Mouse (Mus musculus) kidney, postnatal 10 days (tissue): ENCODE results near the gene Cfap298.
A peak's percentile ranks its signal among the peaks of the same experiment; 100 is the strongest.

Experiments used
- DNase-seq: peaks from one replicate; pipeline ENCODE4 v3.0.0; 2021; ENCODE audit warnings: mixed read lengths

Gene Cfap298

DNA sequence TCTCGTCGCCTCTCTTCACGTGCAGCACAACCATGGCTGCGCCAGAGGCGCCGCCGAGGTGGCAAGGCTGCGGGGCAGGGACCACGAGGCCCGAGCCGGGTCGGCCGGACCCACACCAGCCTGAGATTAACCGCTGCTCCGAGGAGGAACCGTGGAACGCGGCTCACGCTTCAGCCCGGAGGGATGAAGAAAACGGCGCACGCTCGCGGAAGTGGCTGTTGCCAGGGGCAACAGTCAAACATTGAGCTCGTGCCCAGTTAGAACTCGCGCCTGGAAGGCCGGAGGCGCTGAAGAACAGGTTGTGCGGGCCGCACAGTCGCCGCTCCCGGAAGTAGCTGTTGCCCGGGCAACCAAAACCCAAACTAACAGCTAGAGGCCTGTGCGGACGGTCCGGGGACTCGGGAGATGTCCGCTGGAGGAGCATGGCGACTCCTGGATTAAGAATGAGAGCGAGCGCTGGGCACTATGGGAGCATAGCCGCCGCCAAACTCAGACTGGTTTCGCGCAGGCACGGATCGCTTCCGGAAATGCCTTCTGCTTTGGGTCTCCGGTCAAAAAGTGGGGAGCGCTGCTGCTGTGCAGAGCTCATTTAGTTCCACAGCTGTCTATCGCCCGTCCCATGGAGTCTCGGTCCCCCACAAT is at the start of gene Cfap298:
Cfap298 (minus strand) TSS at position 428 of the 642 bp plus-strand sequence.
- DNase-seq = peak; percentile 96

DNA sequence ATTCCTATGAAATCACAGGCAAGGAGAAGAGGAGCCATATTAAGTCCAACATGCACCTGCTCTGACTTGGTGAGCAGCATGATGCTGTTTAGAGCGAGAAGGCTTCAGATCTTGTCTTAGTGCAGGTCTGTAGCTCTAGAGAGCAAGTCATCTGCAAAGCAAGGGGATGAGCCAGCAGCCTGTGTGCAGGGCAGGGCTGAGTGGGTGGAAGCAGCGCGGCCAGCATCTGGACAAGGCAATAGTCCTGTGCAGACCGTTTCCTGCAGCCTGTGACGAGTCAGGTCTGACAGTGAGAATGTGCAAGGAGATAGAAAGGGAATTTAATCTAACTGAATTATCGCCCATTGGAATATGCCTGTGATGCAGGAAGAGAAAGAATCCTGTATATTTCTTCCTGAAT is 36.1 kb upstream of the Cfap298 start:
- DNase-seq = no peak

DNA sequence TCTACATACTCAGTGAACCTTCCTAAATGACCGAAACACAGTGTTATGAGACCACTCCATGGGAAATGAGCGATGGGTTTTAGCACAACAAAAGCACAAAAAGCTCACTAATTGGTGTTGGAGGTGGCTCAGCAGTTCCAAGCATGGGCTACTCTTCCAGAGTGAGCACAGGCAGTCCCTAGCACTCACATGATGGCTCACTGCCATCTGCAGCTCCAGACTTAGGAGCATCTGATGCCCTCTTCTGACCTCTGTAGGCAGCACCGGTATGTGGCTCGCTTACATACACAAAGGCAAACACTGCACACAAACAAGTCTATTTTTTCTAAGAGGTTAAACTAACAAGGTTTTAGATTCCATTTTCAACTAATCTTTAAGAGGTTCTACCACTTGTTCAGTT is 31.3 kb upstream of the Cfap298 start:
- no peak for DNase-seq

DNA sequence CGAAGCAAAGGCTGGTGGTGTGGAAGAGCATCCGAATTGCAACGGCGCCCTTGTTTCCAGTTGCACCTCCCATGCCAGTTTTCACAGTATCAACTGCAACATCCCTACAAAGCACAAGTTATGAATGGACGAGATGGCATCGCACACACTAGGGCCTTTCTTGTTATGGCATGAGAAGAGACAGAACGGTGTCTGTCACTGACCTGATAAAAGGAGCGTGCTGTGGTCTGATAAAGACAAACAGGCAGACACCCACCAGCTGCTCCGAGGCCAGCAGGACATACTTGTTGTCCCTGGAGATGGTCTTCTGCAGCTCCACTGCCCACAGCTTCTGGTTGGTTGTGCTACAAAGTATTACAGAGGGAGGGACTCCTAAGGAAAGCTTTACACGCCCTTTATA is 29.4 kb upstream of the Cfap298 start:
- no peak for DNase-seq

DNA sequence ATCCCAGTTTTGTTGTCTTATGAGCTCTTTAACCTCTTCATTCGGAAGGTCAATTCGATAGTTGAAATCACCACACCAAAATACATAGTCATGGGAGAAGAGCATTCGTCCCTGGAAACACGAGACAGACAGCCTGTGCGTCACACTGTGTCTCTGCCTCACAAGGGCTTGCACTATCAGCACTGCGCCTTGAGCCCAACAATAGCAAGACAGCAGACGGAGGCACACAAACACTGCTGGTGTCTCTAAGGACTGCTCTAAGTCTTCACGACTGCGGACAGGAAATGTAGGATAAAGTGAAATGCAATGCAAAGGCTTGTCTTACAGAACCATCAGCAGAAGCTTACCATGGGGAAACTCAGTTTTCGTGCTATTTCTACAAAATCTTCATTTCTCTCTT is 29.0 kb upstream of the Cfap298 start:
- DNase-seq = no peak

DNA sequence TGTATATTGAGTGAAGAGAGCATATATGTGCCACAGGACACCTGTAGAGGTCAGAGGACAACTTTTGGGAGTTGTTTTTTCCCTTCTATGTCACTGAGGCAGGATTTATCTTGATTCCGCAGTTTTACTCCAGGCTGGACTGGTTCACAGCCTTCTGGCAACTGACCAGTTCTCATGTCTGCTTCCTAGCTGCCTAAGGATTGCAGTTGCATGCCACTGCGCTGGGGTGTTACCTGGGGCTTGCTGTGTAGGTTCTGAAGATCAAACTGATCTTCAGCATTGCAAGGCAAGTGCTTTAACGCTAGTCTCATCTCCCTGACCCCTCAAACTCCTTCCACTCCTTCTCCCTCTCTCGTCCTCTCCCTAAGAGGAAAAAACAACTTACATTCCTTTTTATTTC is 28.3 kb upstream of the Cfap298 start:
- DNase-seq = no peak

DNA sequence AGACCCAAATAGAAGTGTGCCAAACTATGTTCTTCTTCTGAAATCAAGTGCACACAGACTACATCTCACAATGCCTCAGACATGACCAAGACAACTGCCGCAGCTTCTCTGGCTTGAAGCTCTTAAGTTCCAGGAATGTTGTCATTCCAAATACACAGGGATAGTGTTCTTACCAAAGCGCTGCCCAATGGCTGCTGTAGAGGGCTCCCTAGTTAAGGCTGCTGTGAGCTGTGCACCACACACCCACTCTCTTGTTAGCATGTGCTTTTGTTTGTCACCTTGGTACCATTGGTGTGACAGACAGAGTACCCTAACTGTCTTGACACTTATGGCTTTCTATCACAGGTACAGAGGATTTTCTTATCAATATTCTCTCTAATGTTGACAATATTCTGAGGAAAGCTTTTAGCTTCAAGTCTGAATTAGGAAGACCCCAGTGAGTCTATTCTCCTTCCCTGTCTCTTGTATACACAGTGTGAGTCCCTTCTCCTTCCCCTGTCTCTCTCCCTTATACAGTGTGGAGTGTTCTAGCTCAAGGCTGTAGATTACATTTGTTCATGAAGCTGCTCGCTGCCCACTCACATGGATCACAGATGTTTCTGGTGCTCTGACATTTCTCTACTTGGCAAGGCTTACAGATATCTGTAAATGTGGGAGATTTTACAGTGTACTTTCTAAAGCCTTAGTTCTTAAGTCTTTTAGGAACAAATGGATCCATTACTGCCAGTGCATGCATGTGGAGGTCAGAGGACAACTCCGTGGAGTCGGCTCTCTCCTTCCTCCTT is 23.6 kb upstream of the Cfap298 start:
- DNase-seq = no peak

DNA sequence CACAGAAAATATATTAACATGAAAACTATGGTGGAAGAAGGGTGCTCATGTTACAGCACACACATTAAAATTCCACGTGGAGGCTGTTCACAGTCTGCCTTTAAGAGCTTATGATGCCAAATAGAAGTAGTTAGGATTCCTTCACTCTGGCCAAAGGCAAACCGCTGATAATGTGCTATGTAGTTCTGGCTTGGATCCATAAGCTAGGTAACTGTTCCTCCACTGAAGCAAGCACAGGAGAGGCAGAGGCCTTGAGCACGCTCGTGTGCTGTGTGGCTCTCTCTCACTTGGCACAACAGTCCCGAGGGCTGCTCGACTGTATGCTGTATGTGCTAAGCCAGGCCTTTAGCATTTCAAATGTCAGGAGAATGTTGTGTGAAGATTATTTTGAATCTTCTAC is 20.6 kb upstream of the Cfap298 start:
- no peak for DNase-seq

DNA sequence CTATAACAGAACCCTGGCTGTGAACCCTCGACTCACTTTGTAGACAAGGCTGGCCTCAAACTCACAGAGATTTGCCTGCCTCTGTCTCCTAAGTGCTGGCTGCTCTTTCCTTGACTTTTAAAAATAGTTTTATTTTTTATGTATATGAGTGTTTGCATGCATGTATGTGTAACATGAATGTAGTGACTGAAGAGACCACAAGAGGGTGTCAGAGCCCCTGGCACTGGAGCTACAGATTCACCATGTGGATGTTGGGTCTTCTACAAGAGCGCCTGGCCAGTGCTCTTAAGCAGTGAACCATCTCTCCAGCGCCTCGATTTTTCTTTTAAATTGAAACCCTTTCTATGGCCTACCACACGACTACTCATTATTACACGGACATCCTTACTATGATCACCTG is 18.9 kb upstream of the Cfap298 start:
- no peak for DNase-seq

DNA sequence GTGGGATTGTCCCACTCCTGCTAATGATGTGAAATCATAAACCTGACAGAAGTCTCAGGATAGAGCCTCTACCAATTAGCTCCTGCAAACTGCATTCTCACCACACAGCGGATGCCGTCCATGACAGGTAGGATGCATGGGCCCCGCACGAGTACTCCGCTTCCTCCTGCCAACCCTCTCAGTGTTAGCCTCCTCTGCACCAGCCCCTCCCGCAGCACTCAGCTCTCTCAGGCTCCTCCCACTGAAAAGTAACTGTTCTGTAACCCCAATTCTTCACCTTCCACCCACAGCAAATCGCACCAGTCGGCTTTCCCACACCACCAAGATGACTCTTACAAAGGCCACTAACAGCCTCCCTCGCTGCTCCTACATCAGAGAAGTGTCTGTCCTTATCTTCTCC is 18.2 kb upstream of the Cfap298 start:
- DNase-seq = no peak

DNA sequence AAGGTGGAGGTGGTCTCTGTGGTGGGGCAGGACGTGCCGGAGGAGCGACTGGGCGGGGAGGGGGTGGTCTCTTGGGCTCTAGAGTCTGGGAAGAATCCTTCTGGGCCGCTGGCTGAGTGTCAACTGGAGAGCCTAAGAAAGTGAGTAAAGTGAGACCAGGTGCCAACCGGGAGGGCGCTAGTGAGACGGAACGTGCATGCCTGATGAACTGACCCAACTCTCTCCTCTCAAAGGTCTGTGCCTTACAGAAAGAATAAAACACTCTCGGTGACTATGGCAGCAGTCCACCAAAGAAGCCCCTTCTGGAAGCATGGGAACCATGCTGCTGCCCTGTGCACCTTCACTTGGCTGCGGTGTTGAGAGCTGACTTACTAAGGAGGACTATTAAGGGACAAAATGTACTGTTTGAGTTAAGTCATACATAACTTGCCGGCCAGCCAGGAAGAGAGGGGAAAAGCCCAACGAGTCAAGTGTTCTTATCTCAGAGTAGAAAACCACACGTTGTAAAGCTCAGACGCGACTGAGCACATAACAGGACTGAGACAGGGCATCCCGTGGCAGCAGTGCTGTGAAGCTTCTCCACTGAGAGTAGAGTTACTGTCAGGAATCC is 15.5 kb upstream of the Cfap298 start:
- no peak for DNase-seq

DNA sequence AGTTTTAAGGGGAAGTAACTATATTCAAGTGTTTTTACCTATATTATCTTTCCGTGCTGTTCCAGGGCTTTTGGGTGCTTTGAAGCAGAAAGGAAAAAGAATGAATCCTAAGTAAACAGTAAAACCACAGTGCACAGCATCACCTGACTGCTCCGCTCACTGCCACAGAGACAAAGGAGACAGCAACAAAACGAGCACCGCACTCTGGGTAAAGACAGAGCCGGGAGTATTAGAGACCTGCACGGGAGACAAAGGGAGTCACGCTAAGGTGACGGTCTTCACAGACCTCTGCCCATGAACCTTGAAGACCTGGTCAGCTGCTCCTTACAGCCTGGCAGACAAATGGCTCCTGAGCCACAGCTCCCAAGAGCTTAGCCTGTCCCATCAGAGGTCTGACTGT is 12.1 kb upstream of the Cfap298 start:
- no peak for DNase-seq

DNA sequence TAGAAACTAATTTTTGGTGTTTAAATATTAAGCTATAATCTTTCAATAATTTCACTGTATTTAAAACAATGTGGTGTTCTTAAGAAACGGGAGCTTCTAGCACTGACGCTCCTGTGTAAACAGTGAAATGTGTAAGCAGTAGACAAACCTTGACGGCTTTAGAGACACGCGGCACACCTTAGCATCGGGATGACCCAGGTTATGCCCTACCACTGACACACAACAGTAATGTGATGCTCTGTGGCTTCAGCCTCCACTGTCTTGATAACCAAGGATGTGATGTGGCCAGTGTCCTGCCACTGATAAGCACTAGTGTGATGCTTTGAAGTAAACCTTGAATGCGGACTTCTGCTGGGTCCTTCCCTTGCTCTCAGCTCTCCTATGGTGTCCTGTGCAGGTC is 6.3 kb upstream of the Cfap298 start:
- no peak for DNase-seq

DNA sequence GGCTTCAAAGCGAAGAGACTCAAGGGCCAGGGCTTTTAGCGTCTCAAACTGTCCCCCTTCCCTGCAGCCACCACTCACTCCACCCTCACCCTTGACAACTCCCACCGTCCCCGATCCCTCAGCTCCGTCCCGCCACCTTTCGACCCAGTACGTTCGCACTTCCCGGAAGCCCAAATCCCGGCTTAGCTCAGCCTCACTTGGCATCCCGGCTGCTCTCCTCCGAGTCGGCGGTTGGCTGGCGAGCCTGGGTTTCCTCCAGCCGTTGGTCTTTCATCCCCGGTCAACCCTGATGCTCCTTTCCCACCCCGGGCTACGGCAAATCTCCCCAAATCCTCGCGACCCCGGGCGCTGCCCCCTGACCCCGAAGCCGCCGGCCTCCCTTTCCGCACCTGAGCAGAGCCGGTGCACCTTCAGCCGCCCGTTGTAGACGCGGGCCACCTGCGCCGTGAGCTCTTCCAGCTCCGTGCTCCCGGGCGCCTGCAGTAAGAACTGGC is 674 bp downstream of the Cfap298 start:
- peak; percentile 79 for DNase-seq

DNA sequence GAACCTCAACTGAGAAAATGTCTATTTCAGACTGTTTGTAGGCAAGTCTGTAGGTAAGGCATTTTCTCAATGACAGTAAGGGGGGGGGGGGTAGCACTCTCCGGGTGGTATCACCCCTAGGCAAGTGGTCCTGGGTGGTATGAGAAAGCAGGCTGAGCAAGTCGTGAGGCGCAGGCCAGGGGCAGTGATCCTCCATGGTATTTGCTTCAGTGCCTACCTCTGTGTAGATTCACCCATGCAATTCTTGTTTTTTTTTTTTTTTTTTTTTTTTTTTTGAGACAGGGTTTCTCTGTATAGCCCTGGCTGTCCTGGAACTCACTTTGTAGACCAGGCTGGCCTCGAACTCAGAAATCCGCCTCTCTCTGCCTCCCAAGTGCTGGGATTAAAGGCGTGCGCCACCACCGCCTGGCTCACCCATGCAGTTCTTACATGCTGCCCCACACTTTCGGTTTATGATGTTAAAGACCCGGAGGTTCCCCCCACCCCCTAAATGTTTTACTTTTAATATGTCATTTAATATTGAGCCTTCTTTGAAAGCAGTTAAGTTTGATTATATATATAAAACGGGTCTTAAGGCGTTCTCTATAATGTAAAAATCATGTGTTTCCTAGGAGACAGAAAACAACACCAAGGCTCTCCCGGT is 1.3 kb downstream of the Cfap298 start:
- no peak for DNase-seq

DNA sequence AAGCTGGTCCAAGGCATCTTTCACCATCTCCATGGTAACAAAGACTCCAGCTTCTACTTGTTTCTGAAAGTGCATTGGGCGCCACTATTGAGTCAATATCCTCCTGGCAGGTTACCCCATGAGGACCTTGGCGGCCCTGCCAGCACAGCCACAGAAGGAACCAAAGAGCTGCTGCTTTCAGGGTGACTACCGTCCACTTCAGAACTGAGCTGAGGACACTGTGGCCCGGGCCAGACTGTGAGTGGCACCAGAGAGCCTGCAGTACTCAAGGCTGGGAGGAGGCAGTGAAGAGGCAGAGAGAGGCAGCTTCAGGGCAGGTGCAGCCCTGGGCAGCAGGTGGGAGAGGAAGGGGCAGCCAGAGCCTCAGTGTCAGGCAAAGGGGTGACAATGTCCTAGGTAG is 7.5 kb downstream of the Cfap298 start:
- no peak for DNase-seq

DNA sequence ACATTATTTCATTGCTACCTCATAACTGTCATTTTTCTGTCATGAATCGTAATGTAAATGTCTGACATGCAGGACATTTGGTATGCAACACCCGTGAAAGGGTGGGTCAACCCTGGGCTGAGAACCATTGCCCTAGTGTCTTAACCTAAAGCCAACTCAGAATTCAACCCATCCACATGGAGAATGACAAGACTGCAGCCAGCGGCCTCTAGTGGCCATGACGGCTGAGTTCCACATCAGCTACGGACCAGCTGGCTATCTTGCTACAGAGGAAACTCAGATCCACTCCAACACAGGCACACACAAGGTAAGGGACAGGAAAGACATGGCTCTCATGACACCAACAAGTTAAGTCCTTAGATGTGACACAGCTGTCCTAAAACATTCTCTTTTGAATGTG is 9.5 kb downstream of the Cfap298 start:
- peak; percentile 86 for DNase-seq

DNA sequence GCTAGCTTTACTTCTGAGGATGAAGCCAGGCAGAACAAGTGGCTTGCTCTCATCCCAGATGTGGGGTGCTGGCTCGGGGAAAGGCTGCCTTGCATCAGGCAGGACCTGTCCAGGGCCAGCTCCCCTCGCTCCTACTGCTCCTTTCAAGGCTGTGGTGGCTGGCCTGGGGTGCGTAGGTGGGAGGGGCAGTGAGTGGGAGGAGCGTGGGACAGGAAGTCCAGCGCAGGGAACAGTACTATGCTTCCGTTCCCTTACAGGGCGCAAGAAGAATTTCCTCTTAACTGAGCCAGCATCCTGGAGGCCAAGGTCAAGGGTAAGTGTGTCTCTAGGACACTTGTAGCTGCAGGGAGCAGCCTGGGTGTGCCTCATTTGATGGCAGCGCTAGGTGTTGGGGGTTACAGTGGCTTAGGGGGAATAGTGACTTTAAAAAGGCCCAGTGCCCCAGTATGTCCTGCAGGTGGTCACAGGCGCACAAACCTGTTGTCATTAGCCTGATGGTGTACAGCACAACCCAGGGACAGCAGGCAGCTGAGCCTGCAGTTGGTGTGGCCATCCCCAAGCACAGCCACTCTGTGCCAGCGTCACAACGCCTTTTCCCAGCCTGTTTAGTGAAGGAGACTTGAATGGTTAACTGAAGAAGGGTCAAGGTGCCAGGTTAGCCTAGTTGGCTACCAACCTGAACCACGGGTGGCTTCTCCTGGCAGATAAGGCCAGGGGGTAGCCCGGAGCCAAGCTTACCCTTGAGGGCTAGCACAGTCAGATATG is 10.1 kb downstream of the Cfap298 start:
- peak; percentile 65 for DNase-seq

DNA sequence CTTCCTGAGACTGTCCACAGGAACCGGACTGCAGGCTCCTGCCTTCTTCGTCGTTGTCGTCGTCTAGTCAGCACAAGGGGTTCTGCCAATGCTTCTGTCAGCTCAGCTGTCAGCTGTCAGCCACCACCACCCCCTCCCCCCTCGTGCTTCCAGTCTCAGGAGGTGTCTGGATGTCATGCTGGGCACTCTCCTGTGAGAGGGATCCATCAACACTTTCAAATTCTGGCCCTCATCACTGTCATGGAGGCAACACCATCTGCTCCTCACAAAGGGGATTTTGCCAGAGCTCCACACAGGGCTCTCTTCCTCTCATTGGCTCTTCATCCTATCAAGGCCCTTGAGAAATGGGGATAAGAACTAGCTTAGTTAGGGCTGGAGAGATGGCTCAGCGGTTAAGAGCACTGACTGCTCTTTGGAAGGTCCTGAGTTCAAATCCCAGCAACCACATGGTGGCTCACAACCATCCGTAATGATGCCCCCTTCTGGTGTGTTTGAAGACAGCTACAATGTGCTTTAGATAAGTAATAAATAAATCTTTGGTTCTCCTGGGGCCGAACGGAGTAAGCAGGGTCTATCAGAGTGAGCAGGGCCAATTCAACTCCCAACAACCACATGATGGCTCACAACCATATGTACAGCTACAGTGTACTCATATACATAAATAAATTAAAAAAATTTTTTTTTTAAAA is 13.3 kb downstream of the Cfap298 start:
- no peak for DNase-seq

DNA sequence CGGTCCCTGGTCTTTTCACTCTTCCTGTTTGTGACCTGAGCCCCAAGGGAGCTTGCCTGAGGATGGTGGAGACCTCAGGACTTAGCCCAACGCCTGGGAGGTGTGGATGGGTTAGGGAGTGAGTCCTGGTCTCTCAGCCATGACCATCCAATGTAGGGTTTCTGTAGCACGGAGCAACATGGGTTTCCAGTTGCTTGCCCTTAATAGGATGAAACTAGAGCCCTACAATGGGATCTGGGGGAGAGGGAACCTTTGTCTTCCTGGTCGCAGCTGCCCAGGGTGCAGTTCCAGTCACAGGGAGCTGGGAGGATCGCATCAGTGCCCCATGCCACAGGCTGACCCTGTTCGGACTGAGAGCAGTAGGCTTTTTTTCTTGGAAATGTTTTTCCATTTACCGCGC is 17.8 kb downstream of the Cfap298 start:
- no peak for DNase-seq

DNA sequence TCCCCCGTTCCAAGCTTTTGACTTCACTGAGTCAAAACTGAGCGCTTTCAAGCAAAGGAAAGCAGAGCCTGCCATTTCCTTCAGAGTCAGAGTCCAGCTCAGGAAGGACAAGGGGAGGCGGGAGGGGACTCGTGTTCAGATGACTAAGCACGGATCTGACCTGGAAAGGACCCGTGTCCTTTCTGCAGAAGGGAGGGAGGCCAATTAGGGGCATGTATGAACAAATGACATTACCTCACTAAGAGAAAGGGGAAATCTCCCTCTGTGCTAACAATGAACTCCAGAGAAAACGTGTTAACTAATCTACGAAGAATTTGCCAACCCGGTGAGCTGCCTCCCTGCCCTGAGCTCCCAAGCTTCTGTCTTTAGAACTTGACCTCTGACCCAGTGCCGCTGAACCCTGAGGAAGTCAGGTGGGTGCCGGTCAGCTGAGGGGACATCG is 18.9 kb downstream of the Cfap298 start:
- DNase-seq = peak; percentile 64

DNA sequence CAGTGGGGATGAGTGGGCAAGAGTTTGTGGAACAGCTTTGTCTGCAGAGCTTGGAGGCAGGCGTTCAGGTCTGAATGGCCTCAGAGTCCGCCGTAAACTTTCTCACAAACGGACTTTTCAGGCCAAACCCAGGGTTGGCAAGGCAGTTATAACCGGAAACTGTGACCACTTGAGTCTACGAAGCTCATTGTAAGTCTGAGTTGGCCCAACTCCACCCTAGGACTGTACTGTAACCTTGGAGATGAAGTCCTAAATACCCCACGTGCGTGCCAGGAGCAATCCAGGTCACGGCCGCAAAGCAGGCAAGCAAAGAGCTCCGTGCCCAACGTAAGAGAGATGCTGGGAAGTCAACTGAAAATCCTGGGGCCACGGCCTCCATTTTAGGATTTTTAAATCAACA is 23.1 kb downstream of the Cfap298 start:
- DNase-seq = no peak
